Mouse (Mus musculus) lung, embryonic 15.5 days (tissue): Measurements from ENCODE around the gene Phgr1. TPM values are rescaled to one million over a fixed set of nuclear protein-coding genes. Genes with fewer than 3 reads are reported as not detected.

Source experiments
- ATAC-seq: fragments of 200-750 bp; cut with Nextera tagmentation; 2 replicates; pipeline ENCODE4 v1.8.0; 2017; ENCODE audit warnings: moderate number of reproducible peaks, borderline replicate concordance; ENCODE audit not compliant: low FRiP score, low TSS enrichment; ENCODE audit errors: extremely low read depth
- H3K27ac ChIP-seq: fragments of 300-500 bp; sonication (generic); 2 replicates; pipeline ENCODE4 v1.5.1; 2015; ENCODE audit warnings: moderate library complexity, mild to moderate bottlenecking, inconsistent platforms
- H3K27me3 ChIP-seq: fragments of 300-500 bp; sonication (generic); 2 replicates; pipeline ENCODE4 v1.6.1; 2015; ENCODE audit warnings: inconsistent platforms
- H3K36me3 ChIP-seq: fragments of 300-500 bp; sonication (generic); 2 replicates; pipeline ENCODE4 v1.6.1; 2015; ENCODE audit warnings: inconsistent platforms
- H3K4me1 ChIP-seq: fragments of 300-500 bp; sonication (generic); 2 replicates; pipeline ENCODE4 v1.6.1; 2015; ENCODE audit warnings: inconsistent platforms
- H3K4me2 ChIP-seq: fragments of 300-500 bp; sonication (generic); 2 replicates; pipeline ENCODE4 v1.6.1; 2015; ENCODE audit warnings: inconsistent platforms, mild to moderate bottlenecking, moderate library complexity
- H3K4me3 ChIP-seq: fragments of 300-500 bp; sonication (generic); 2 replicates; pipeline ENCODE4 v1.5.1; 2015; ENCODE audit warnings: mild to moderate bottlenecking, inconsistent platforms
- H3K9ac ChIP-seq: fragments of 300-500 bp; sonication (generic); 2 replicates; pipeline ENCODE4 v1.6.1; 2015; ENCODE audit warnings: inconsistent platforms
- H3K9me3 ChIP-seq: fragments of 300-500 bp; sonication (generic); 2 replicates; pipeline ENCODE4 v1.6.1; 2016; ENCODE audit warnings: inconsistent platforms
- WGBS: fragments of 180-500 bp; shearing (Covaris S2); methylation state at CpG from one replicate; pipeline ENCODE4 v1.1.7; 2015; 5-methylcytosine and 5-hydroxymethylcytosine counted together
- polyA plus RNA-seq: library from polyadenylated mRNA; unstranded; fragments of >200 nt; fragmentation: Nextera tagmentation; extraction: Ambion mirVana; gene quantifications from 2 replicates; pipeline ENCODE4 v1.2.1, GENCODE M21; 2015

Gene Phgr1
- polyA plus RNA-seq, 1 experiment from 2014 or later = not detected

- H3K9ac ChIP-seq = no peak overlapping the region
- H3K4me2 ChIP-seq = no peak overlapping the region
- H3K4me3 ChIP-seq = no peak overlapping the region
- ATAC-seq = no peak
- 16% methylated on average over 3 of the region's 3 CpGs for WGBS
- H3K4me1 ChIP-seq = no peaks in the 10 kb centered on the region
- no peaks in the 10 kb centered on the region for H3K36me3 ChIP-seq
- H3K27ac ChIP-seq = no peak overlapping the region
- H3K9me3 ChIP-seq = no peaks in the 10 kb centered on the region
- no peaks in the 10 kb centered on the region for H3K27me3 ChIP-seq
These were observed 33.2 kb downstream of the Phgr1 start for GRCm38 (mm10) chr2:118805756-118806155.

DNA sequence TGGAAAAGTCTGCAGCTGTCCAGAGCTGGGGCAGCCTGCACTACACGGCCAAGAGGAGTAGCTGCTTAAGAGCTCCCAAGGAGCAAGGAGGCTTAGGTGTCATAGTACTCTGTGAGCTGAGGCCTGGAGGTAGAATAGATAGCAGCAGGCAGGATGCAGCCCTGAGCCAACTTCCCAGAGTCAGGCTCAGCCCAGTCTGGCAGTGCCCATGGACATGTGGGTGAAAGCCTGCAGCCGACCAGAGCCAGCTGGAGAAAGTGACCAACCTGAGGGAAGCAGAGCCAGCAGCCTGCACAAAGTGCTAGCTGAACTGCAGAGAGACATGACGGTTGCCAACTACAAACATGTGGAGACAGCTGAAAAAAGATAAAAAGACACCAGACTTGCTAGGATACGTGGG is 34.3 kb downstream of the Phgr1 start:
- Histone ChIP-seq H3K36me3 (no peaks in the 10 kb centered on the region), H3K9ac (no peak overlapping the region), H3K4me3 (no peak overlapping the region), H3K4me2 (no peak overlapping the region), H3K9me3 (no peaks in the 10 kb centered on the region), H3K27me3 (no peaks in the 10 kb centered on the region), H3K4me1 (no peaks in the 10 kb centered on the region), H3K27ac (no peak overlapping the region)
- no peak for ATAC-seq
- 49% methylated on average over 4 of the region's 4 CpGs for WGBS

DNA sequence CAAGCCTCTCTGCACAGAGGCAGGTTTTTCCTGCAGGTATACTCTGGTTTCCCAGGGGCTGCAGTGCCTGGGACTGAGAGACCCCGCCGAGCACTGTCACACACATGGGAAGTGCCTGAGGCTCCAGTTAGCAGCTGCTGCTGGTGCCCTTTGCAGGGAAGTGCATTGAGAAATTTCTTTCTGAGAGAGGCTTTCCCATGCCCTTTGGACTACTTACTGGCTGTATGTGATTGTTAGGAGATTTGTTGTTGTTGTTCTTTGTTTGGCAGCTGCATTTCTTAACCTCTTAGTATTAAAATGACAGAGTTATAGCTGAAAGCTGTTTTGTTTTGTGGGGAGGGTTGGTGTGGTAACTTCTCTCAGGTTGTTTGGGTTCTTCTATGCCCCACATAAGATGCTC is 38.3 kb downstream of the Phgr1 start:
- no peak for ATAC-seq
- no peaks in the 10 kb centered on the region for H3K36me3 ChIP-seq
- no peak overlapping the region for H3K27ac ChIP-seq
- H3K4me2 ChIP-seq = no peak overlapping the region
- no peaks in the 10 kb centered on the region for H3K27me3 ChIP-seq
- no peak overlapping the region for H3K9ac ChIP-seq
- H3K4me3 ChIP-seq = no peak overlapping the region
- WGBS = 43% methylated on average over 2 of the region's 2 CpGs
- no peaks in the 10 kb centered on the region for H3K9me3 ChIP-seq
- H3K4me1 ChIP-seq = peaks cover 11% of the 10 kb centered on the region

GRCm38 (mm10) chr2:118812724-118813123 is 40.2 kb downstream of the Phgr1 start:
- Histone ChIP-seq H3K27me3 (no peaks in the 10 kb centered on the region), H3K27ac (no peak overlapping the region), H3K4me3 (no peak overlapping the region), H3K9me3 (no peaks in the 10 kb centered on the region), H3K4me1 (peaks cover 11% of the 10 kb centered on the region), H3K4me2 (no peak overlapping the region), H3K9ac (no peak overlapping the region), H3K36me3 (peaks cover 13% of the 10 kb centered on the region; the same call in 1 of the 2 replicates)
- WGBS = 58% methylated on average over 1 of the region's 1 CpGs
- no peak for ATAC-seq

- H3K27ac ChIP-seq = peak within 1 kb of the TSS; percentile 78
- peaks cover 27% of the 10 kb centered on the region for H3K36me3 ChIP-seq
- H3K9me3 ChIP-seq = no peaks in the 10 kb centered on the region
- H3K4me1 ChIP-seq = peaks cover 11% of the 10 kb centered on the region
- peak within 1 kb of the TSS; percentile 89 for H3K4me3 ChIP-seq
- under 1% methylated on average over 49 of the region's 49 CpGs for WGBS
- H3K27me3 ChIP-seq = no peaks in the 10 kb centered on the region
- peak within 1 kb of the TSS; percentile 93 for H3K9ac ChIP-seq
- H3K4me2 ChIP-seq = peak within 1 kb of the TSS; percentile 84
- peak; percentile 95 for ATAC-seq
These were observed 41.6 kb downstream of the Phgr1 start, which contains the start of gene Knstrn for GRCm38 (mm10) chr2:118813981-118814836. Knstrn (plus strand) TSS chr2:118814003.

DNA sequence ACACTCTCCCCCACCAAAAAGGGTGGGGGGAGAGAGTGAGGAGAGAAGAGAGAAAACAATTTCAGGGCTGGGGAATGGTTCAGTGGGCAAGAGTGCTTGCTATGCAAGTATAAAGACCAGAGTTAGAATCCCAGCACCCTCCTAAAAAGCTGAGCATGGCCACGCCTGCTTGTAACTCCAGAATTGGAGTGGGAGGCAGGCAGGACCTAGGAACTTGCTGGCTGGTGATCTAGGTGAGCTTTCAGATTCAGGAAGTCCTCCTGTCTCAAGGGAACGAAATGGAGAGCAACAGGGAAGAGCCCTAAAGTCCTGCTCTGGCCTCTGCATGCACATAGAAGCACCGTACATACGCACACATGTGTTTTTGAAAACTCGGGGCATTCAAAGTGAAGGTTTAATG is 50.2 kb downstream of the Phgr1 start:
- Histone ChIP-seq H3K27ac (no peak overlapping the region), H3K4me3 (no peak overlapping the region), H3K27me3 (no peaks in the 10 kb centered on the region), H3K36me3 (peaks cover 71% of the 10 kb centered on the region), H3K9ac (no peak overlapping the region), H3K9me3 (no peaks in the 10 kb centered on the region), H3K4me2 (no peak overlapping the region), H3K4me1 (no peaks in the 10 kb centered on the region)
- no peak for ATAC-seq
- 87% methylated on average over 5 of the region's 5 CpGs for WGBS

DNA sequence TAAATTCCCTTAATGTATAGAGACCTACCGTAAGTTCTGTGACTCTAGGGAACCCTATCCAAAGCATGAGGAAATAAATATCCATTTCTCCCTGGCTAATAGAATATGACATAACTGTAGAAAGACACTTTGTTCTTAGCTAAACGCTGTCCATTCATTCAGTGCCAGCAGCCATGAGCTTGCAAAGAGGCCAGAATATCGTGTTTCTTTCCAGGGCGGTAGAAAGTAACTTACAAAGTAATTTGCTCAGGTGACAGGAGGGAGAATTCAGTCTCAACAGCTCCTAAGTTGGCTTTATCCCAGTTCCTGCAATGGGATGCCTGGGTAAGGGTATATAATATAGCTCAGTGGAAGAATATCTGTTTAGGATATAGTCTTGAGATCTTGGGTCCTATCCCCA is 51.8 kb downstream of the Phgr1 start:
- H3K4me3 ChIP-seq = no peak overlapping the region
- H3K9ac ChIP-seq = no peak overlapping the region
- no peak for ATAC-seq
- no peak overlapping the region for H3K4me2 ChIP-seq
- no peaks in the 10 kb centered on the region for H3K4me1 ChIP-seq
- 92% methylated on average over 4 of the region's 4 CpGs for WGBS
- peaks cover 68% of the 10 kb centered on the region for H3K36me3 ChIP-seq
- H3K9me3 ChIP-seq = no peaks in the 10 kb centered on the region
- H3K27ac ChIP-seq = no peak overlapping the region
- H3K27me3 ChIP-seq = no peaks in the 10 kb centered on the region

Other genes with a start within 250 kb of the Phgr1 start
- 5.5 and 8.5 TPM in 2 replicates for gene Bmf, start 223.1 kb upstream of the Phgr1 start, polyA plus RNA-seq
- 114 and 115 TPM in 2 replicates for gene Bub1b, start 174.6 kb upstream of the Phgr1 start, polyA plus RNA-seq
- gene Pak6, start 109.5 kb upstream of the Phgr1 start, polyA plus RNA-seq = 1.6 and 2.2 TPM in 2 replicates
- gene Ankrd63, start 68.8 kb upstream of the Phgr1 start, polyA plus RNA-seq = 0.10 and 0.12 TPM in 2 replicates
- 1.5 and 2.5 TPM in 2 replicates for gene Plcb2, start 44.3 kb upstream of the Phgr1 start, polyA plus RNA-seq
- gene Inafm2, start 27.0 kb upstream of the Phgr1 start, polyA plus RNA-seq = 18.3 and 18.4 TPM in 2 replicates
- 0.98 and 1.2 TPM in 2 replicates for gene Ccdc9b, start 10.1 kb upstream of the Phgr1 start, polyA plus RNA-seq
- 0.76 and 0.89 TPM in 2 replicates for gene Disp2, start 7.0 kb downstream of the Phgr1 start, polyA plus RNA-seq
- gene Knstrn, start 41.2 kb downstream of the Phgr1 start, polyA plus RNA-seq = 134 TPM in 2 replicates
- 76.1 and 86.2 TPM in 2 replicates for gene Ivd, start 89.2 kb downstream of the Phgr1 start, polyA plus RNA-seq
- 3.6 and 4.3 TPM in 2 replicates for gene Bahd1, start 127.6 kb downstream of the Phgr1 start, polyA plus RNA-seq
- gene Chst14, start 153.7 kb downstream of the Phgr1 start, polyA plus RNA-seq = 31.7 and 35.2 TPM in 2 replicates